In genomic region chr11:78353081-78353480, GRCm38 (mm10) we compare ENCODE assay signal across 24 mouse cellular contexts. TPM values are rescaled to one million over a fixed set of nuclear protein-coding genes. Genes with fewer than 3 reads are reported as not detected.
DNase-seq lines count a peak whose midpoint lies in the region; ATAC-seq lines count a peak whose summit lies in the region.
"Had no signal": no experiment of that assay in that cellular context is flagged by ENCODE, and none has a peak within 500 bp of the region (broad histone marks: within the 10 kb centered on the region; RNA-seq: fewer than 3 reads in every experiment).

No protein-coding gene starts in this region.

- peak; percentile 44 for DNase-seq in lung, postnatal 25 days (ENCODE audit: low spot score)
- no peak for DNase-seq in lung, adult 18-20 months
- peak; percentile 76 to 81 for DNase-seq in B cell, adult 2 months
- DNase-seq in heart, adult 9 months (ENCODE audit: low spot score in 2 of 2) = no peak
- DNase-seq in c-Kit-positive CD71-positive TER-119-positive erythroid progenitor cells, embryonic 14.5 days (ENCODE audit: low spot score) = no peak
- no peak for DNase-seq in embryo, embryonic 11 days
- DNase-seq: adrenal gland, adult 8-10 months; cerebellum, postnatal 14 days; gastrocnemius, adult 2 months; heart, postnatal 4 days; kidney, postnatal 36 days; liver, postnatal 0 days; lung, postnatal 14 days; right cerebral cortex, adult 18-20 months; right cerebral cortex, postnatal 4 days; thymus, postnatal 25 days had no signal

- ATAC-seq in common myeloid progenitor, adult 5-6 weeks (replicated peaks; ENCODE audit: low read depth, poor library complexity, severe bottlenecking) = peak; percentile 77
- peak; percentile 47 for ATAC-seq in monocyte, adult 5-6 weeks (replicated peaks; ENCODE audit: insufficient number of reproducible peaks, low FRiP score, low TSS enrichment, poor library complexity, severe bottlenecking)
- ATAC-seq: forebrain, embryonic 13.5 days; hindbrain, postnatal 0 days; intestine, postnatal 0 days; liver, postnatal 0 days; midbrain, embryonic 15.5 days had no signal

RNA-seq across cellular contexts. Expression of gene Unc119, which starts 9.8 kb away (rescaled TPM):
- total RNA-seq in common myeloid progenitor, adult 5-6 weeks (2017) = 13.5 and 33.7 TPM in 2 replicates
- 88.0 to 122 TPM (median 99.7 TPM) in 3 replicates for total RNA-seq in monocyte, adult 5-6 weeks (2017)

RNA-seq across cellular contexts. Expression of gene Pigs, which starts 24.9 kb away (rescaled TPM):
- 12.6 and 17.9 TPM in 2 replicates for total RNA-seq in common myeloid progenitor, adult 5-6 weeks (2017)
- total RNA-seq in monocyte, adult 5-6 weeks (2017) = 17.5 to 25.1 TPM (median 18.5 TPM) in 3 replicates

RNA-seq across cellular contexts. Expression of gene Aldoc, which starts 30.3 kb away (rescaled TPM):
- 1.4 TPM in 1 of 2 replicates, not detected in the other for total RNA-seq in common myeloid progenitor, adult 5-6 weeks (2017)
- total RNA-seq in monocyte, adult 5-6 weeks (2017) = 0.78 to 8.6 TPM (median 1.3 TPM) in 3 replicates

RNA-seq across cellular contexts. Expression of gene Foxn1, which starts 33.3 kb away (rescaled TPM):
- not detected in 2 replicates for total RNA-seq in common myeloid progenitor, adult 5-6 weeks (2017)
- not detected in 3 replicates for total RNA-seq in monocyte, adult 5-6 weeks (2017)
- total RNA-seq: gastrocnemius, adult 2 months; gastrocnemius, postnatal 4 days; heart, postnatal 4 days; hindbrain, postnatal 0 days; left cerebral cortex, postnatal 14 days had no signal

RNA-seq across cellular contexts. Expression of gene Spag5, which starts 51.8 kb away (rescaled TPM):
- total RNA-seq in common myeloid progenitor, adult 5-6 weeks (2017) = 45.9 and 52.4 TPM in 2 replicates
- total RNA-seq in monocyte, adult 5-6 weeks (2017) = 0.64 to 3.1 TPM (median 1.4 TPM) in 3 replicates

Comparison
In these comparisons a context has a peak if more than half of its experiments do, and no peak if none do; other contexts are left out.
1. DNase-seq: peak in lung, postnatal 25 days (single experiment) and B cell, adult 2 months (2 of 2); none in lung, adult 18-20 months (0 of 2), heart, adult 9 months (0 of 2), c-Kit-positive CD71-positive TER-119-positive erythroid progenitor cells, embryonic 14.5 days (single experiment) and embryo, embryonic 11 days (single experiment).